Mouse (Mus musculus) midbrain, postnatal 0 days (tissue): ENCODE results near the gene Fam129b. TPM values are rescaled to one million over a fixed set of nuclear protein-coding genes. Genes with fewer than 3 reads are reported as not detected.

Experiments
- ATAC-seq: fragments of 200-750 bp; cut with Nextera tagmentation; 2 replicates; pipeline ENCODE4 v1.8.0; 2017; ENCODE audit warnings: moderate number of reproducible peaks, mild to moderate bottlenecking, moderate TSS enrichment, moderate library complexity; ENCODE audit not compliant: low FRiP score
- DNase-seq: peaks from one replicate; pipeline ENCODE4 v3.0.0-alpha.2; 2015; ENCODE audit warnings: low spot score
- H3K27ac ChIP-seq: fragments of 300-500 bp; sonication (generic); 2 replicates; pipeline ENCODE4 v1.5.1; 2014; ENCODE audit warnings: low read depth, mild to moderate bottlenecking, low read length, mixed read lengths
- H3K27me3 ChIP-seq: fragments of 300-500 bp; sonication (generic); 2 replicates; pipeline ENCODE4 v1.6.1; 2014; ENCODE audit warnings: low read length, control low read depth, mixed read lengths; ENCODE audit not compliant: insufficient read depth
- H3K36me3 ChIP-seq: fragments of 300-500 bp; sonication (generic); 2 replicates; pipeline ENCODE4 v1.6.1; 2014; ENCODE audit warnings: low read length, control low read depth, mixed read lengths; ENCODE audit not compliant: insufficient read depth
- H3K4me1 ChIP-seq: fragments of 300-500 bp; sonication (generic); 2 replicates; pipeline ENCODE4 v1.6.1; 2014; ENCODE audit warnings: mild to moderate bottlenecking, control low read depth, antibody characterized with exemption, low read length, mixed read lengths; ENCODE audit not compliant: insufficient read depth
- H3K4me2 ChIP-seq: fragments of 300-500 bp; sonication (generic); 2 replicates; pipeline ENCODE4 v1.6.1; 2014; ENCODE audit warnings: low read depth, mild to moderate bottlenecking, low read length, mixed read lengths; ENCODE audit not compliant: poor library complexity, severe bottlenecking
- H3K4me3 ChIP-seq: fragments of 300-500 bp; sonication (generic); 2 replicates; pipeline ENCODE4 v1.5.1; 2014; ENCODE audit warnings: low read depth, mild to moderate bottlenecking, low read length, moderate library complexity
- H3K9ac ChIP-seq: fragments of 300-500 bp; sonication (generic); replicated peaks from 2 replicates; pipeline ENCODE4 v1.6.1; 2014; ENCODE audit warnings: mild to moderate bottlenecking, low read length, moderate library complexity, mixed read lengths; ENCODE audit not compliant: poor library complexity, severe bottlenecking
- H3K9me3 ChIP-seq: fragments of 300-500 bp; sonication (generic); 2 replicates; pipeline ENCODE4 v1.6.1; 2016; ENCODE audit warnings: low read length, control low read depth
- CTCF ChIP-seq: IDR thresholded peaks from 2 replicates; pipeline ENCODE4 v1.5.1; 2016; ENCODE audit warnings: antibody characterized with exemption, mild to moderate bottlenecking
- WGBS: fragments of 180-500 bp; shearing (Covaris S2); extraction: QIAGEN DNeasy Blood & Tissue Kit; methylation state at CpG from one replicate; pipeline ENCODE4 v1.1.7; 2014; 5-methylcytosine and 5-hydroxymethylcytosine counted together
- polyA plus RNA-seq: library from polyadenylated mRNA; unstranded; fragments of >200 nt; fragmentation: Nextera tagmentation; extraction: Ambion mirVana; gene quantifications from 2 replicates; pipeline ENCODE4 v1.2.1, GENCODE M21; 2015
- total RNA-seq: library from RNA; depleted of rRNA; stranded (reverse); fragments of >200 nt; gene quantifications from 2 replicates; pipeline ENCODE4 v1.2.3, GENCODE M21; 2014; rRNA removed

Fam129b gene
- total and polyA plus RNA-seq, 2 experiments from 2014 or later = 17.7 to 39.5 TPM

DNA sequence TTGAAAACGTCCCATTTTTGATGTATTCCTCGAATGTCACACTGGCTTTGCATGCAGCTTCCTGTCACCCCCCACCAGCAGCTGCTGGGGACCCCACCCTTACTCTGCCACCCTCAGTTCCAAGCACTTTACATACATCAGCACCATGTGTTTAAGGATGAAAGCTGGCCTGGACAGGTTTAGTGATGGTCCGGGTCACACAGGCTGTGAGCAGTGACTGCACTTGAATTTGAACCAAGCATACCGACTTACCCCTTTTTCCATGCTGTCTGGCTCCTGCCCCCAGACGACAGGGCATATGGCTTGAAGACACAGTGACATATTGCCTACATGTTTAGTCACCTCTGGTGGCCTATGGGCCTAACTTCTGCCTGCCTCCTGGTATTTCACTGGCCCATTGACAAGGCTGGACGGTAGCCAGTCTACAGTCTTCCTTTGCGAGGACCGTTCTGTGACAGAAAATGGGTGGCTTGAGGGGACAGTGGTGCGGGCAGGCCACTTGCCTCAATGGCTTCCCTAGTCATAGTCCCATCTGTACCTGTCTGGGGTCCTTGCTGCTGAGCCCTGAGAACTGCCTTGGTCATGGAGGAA lies 92.2 kb downstream of the Fam129b start:
- Histone ChIP-seq H3K4me2 (peak overlapping the region; percentile 87), H3K9ac (peak overlapping the region; percentile 59; the same call in 1 of the 2 replicates), H3K9me3 (no peaks in the 10 kb centered on the region), H3K4me1 (0 out of 2 replicates have a peak, but pooled peaks cover 3% of the 10 kb centered on the region), H3K4me3 (peak overlapping the region; percentile 46; the same call in 1 of the 2 replicates), H3K27me3 (no peaks in the 10 kb centered on the region), H3K36me3 (peaks cover 13% of the 10 kb centered on the region), H3K27ac (peak overlapping the region; percentile 91; the same call in 1 of the 2 replicates)
- WGBS = 87% methylated on average over 9 of the region's 9 CpGs
- ATAC-seq = no peak
- TF ChIP-seq CTCF = no peak
- DNase-seq = no peak

DNA sequence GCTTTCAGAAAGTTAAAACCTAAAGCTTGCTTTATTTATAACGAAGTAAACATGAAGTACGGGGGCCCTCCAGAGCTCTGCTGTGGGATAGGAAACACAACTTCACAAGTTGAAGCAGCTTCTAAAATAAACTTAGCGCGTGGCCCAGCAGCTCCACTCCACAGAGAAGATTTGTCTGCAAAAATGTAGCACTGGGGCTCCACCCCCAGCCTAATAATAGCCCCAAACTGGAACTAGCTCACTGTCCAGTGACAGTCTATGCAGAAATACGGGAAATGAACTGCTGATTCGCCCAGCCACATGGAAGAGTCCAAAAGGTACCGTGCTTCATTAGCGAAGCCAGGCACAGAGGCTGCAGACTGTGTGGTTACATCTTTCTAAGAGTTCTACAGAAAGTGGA lies 93.4 kb downstream of the Fam129b start:
- Histone ChIP-seq H3K9ac (no peak overlapping the region), H3K4me3 (no peak overlapping the region), H3K4me2 (no peak overlapping the region), H3K9me3 (no peaks in the 10 kb centered on the region), H3K27me3 (no peaks in the 10 kb centered on the region), H3K27ac (no peak overlapping the region), H3K4me1 (0 out of 2 replicates have a peak, but pooled peaks cover 3% of the 10 kb centered on the region), H3K36me3 (peaks cover 21% of the 10 kb centered on the region)
- DNase-seq (no peak), ATAC-seq (no peak)
- WGBS = 88% methylated on average over 8 of the region's 8 CpGs
- no peak for TF ChIP-seq CTCF

- DNase-seq (peak; percentile 72), ATAC-seq (no peak)
- Histone ChIP-seq H3K36me3 (peaks cover 36% of the 10 kb centered on the region), H3K27me3 (no peaks in the 10 kb centered on the region), H3K4me3 (no peak overlapping the region), H3K27ac (no peak overlapping the region), H3K4me2 (no peak overlapping the region), H3K4me1 (0 out of 2 replicates have a peak, but pooled peaks cover 3% of the 10 kb centered on the region), H3K9me3 (no peaks in the 10 kb centered on the region), H3K9ac (no peak overlapping the region)
- 31% methylated on average over 9 of the region's 9 CpGs for WGBS
- no peak for TF ChIP-seq CTCF
Measured at GRCm38 (mm10) chr2:32971235-32971634, 95.3 kb downstream of the Fam129b start.

DNA sequence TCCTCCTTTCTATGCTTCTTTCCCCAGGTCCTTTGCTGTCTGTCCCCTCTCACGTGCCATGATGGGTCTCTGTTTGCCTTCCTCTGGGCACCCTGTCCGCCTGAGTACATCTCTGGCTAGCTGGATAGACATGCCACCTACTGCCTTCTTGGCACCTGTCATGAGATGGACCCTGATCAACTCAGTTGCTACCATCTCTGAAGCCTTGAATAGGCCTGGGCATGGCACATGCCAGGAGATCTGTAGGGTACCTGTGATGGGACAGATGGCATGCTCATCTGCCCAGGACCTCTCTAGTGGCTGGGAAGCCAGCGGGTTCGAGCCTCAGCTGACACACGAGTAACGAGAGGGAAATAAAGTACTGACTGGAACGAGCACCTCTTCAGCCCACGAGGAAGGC lies 98.3 kb downstream of the Fam129b start:
- no peak overlapping the region for H3K9ac ChIP-seq

More for the DNA sequence above, 98.3 kb downstream of the Fam129b start:
- no peaks in the 10 kb centered on the region for H3K4me1 ChIP-seq
- H3K27ac ChIP-seq = no peak overlapping the region
- H3K4me2 ChIP-seq = no peak overlapping the region
- no peaks in the 10 kb centered on the region for H3K9me3 ChIP-seq
- no peak for ATAC-seq
- no peaks in the 10 kb centered on the region for H3K27me3 ChIP-seq
- 93% methylated on average over 8 of the region's 8 CpGs for WGBS
- peaks cover 44% of the 10 kb centered on the region for H3K36me3 ChIP-seq
- no peak for TF ChIP-seq CTCF
- no peak for DNase-seq
- H3K4me3 ChIP-seq = no peak overlapping the region

Other genes with a start within 250 kb of the Fam129b start
- gene Eng, start 229.5 kb upstream of the Fam129b start, total RNA-seq = 16.7 and 20.0 TPM in 2 replicates
- 20.3 and 21.3 TPM in 2 replicates for gene Eng, start 229.5 kb upstream of the Fam129b start, polyA plus RNA-seq
- 24.6 and 25.9 TPM in 2 replicates for gene Fpgs, start 172.0 kb upstream of the Fam129b start, total RNA-seq
- gene Fpgs, start 172.0 kb upstream of the Fam129b start, polyA plus RNA-seq = 25.1 and 29.6 TPM in 2 replicates
- gene Cdk9, start 163.0 kb upstream of the Fam129b start, total RNA-seq = 88.1 and 92.4 TPM in 2 replicates
- gene Cdk9, start 163.0 kb upstream of the Fam129b start, polyA plus RNA-seq = 58.2 and 59.4 TPM in 2 replicates
- 43.7 and 46.2 TPM in 2 replicates for gene Sh2d3c, start 155.1 kb upstream of the Fam129b start, total RNA-seq
- gene Sh2d3c, start 155.1 kb upstream of the Fam129b start, polyA plus RNA-seq = 54.4 and 54.6 TPM in 2 replicates
- 2.5 and 3.8 TPM in 2 replicates for gene 6330409D20Rik, start 135.1 kb upstream of the Fam129b start, total RNA-seq
- gene 6330409D20Rik, start 135.1 kb upstream of the Fam129b start, polyA plus RNA-seq = 3.7 and 4.0 TPM in 2 replicates
- 43.8 and 72.8 TPM in 2 replicates for gene Tor2a, start 118.9 kb upstream of the Fam129b start, total RNA-seq
- 42.0 and 44.9 TPM in 2 replicates for gene Tor2a, start 118.9 kb upstream of the Fam129b start, polyA plus RNA-seq
- gene Ttc16, start 100.5 kb upstream of the Fam129b start, total RNA-seq = 0.90 and 3.2 TPM in 2 replicates
- 0.32 and 0.44 TPM in 2 replicates for gene Ttc16, start 100.5 kb upstream of the Fam129b start, polyA plus RNA-seq
- gene Ptrh1, start 100.3 kb upstream of the Fam129b start, total RNA-seq = 2.1 and 2.7 TPM in 2 replicates
- 3.8 and 3.9 TPM in 2 replicates for gene Ptrh1, start 100.3 kb upstream of the Fam129b start, polyA plus RNA-seq
- 0.19 and 1.4 TPM in 2 replicates for gene Cfap157, start 91.7 kb upstream of the Fam129b start, total RNA-seq
- 0.48 and 1.1 TPM in 2 replicates for gene Cfap157, start 91.7 kb upstream of the Fam129b start, polyA plus RNA-seq
- 185 and 264 TPM in 2 replicates for gene Stxbp1, start 28.9 kb upstream of the Fam129b start, total RNA-seq
- 424 and 430 TPM in 2 replicates for gene Stxbp1, start 28.9 kb upstream of the Fam129b start, polyA plus RNA-seq
- gene Rpl12, start 85.4 kb downstream of the Fam129b start, total RNA-seq = 173 and 196 TPM in 2 replicates
- 102 and 107 TPM in 2 replicates for gene Rpl12, start 85.4 kb downstream of the Fam129b start, polyA plus RNA-seq
- gene Lrsam1, start 85.5 kb downstream of the Fam129b start, total RNA-seq = 31.4 and 37.3 TPM in 2 replicates
- 25.3 and 26.2 TPM in 2 replicates for gene Lrsam1, start 85.5 kb downstream of the Fam129b start, polyA plus RNA-seq
- gene Slc2a8, start 106.0 kb downstream of the Fam129b start, total RNA-seq = 34.6 and 36.0 TPM in 2 replicates
- gene Slc2a8, start 106.0 kb downstream of the Fam129b start, polyA plus RNA-seq = 30.7 and 34.8 TPM in 2 replicates